Mouse (Mus musculus): ENCODE results near the gene Matk. TPM values are rescaled to one million over a fixed set of nuclear protein-coding genes. Genes with fewer than 3 reads are reported as not detected.
"Not testable (repeated sequence)": the region's sequence is repeated elsewhere in the genome, so short reads cannot be mapped to it uniquely, and the experiment has no call there.

The Matk gene
- total RNA-seq (2022) = under 1 TPM in 2 of 4 experiments, not detected in 2; 0.31 TPM

DNA sequence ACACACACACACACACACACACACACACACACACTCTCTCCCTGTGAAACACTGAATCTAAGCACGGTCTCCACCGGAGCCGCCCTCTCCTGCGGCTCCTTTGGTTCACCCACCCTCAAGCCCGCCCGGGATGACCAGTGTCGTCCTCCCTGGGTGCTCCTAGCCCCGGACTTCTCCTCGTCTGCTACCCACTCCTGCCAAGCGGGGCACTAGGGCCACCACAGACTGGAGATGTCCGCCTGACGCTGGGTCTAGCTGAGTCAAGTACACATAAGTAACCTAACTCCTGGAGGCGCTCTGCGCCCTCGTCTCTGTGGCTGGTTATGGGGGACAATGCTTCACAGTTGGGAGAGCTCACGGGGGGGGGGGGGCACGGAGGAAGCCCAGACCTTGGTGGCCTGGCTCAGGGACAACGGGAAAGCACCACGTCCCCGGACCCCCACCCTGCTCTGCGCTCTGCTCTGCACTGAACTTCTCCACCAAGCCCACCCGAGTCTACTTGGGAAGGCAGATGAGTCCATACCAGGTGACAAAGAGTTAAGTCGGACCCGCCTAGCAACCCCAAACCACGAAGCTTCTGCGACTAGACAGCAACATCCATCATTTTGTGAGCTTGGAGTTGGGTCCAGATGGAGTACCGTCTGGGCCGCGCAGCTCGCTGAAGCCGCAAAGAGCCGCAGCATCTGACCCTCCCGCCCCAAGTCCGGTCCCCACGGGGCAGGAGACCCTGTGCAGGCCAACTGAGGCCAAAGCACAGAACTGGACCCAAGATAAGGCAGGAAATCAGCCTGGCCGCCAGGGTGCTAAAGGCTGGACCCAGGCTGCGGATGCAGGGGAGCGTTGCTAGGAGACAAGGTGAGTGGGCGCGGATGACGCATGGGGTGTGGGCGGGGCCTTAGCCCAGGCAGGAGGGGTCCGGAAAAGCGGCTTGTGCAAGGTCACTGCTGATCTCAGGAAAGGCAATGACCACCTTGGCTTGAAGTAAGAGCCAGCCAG, at the start of gene Matk:
TSS of gene Matk (plus strand) at position 512 of the 996 bp plus-strand sequence.
- no peak for DNase-seq (ENCODE audit: low spot score in 2 of 2)

DNA sequence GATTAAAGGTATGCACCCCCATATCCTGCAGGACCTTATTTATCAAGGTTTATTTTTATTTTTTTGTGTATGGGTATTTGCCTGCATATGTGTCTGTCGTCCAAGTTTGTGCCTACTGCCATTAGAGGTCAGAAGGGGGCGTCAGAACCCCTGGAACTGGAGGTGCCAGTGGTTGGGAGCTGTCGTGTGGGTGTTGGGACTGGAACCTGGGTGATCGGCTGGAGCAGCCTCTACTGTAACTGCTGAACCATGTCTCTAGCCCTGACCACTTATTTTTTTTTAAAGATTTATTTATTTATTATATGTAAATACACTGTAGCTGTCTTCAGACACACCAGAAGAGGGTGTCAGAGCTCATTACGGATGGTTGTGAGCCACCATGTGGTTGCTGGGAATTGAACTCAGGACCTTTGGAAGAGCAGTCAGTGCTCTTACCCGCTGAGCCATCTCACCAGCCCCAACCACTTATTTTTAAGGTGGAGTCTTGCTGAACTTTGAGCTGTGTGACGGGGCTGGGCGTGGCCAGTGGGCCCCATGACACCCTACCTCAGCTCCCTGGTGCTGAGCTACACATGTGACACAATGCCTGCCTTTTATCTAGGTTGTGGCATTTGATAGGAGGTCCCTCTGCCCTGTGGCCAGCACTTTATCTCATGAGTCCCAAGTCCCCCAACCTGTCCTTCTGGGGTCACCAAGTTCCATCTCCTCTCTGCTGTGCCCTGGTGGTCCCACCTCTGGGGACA, 49.6 kb upstream of the Matk start:
- no peak for DNase-seq (ENCODE audit: low spot score in 2 of 2)

DNA sequence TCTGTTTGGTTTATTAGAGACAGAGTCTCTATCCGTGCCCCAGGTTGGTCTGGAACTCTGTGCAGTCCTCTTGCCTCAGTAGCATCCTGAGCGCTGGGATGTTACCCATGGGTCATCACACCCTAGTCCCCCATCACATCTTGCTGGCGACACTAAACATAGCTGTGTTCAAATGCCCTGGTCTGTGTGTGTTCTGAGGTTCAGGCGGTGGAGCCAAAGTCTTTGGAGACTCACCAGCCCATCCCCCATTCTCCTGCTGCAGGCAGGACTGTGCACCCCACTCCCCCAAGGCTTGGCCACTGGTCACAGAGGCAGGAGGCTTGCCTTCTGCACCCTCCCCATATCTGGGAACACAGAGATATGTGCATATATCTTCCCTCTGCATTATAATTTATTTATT, 48.6 kb upstream of the Matk start:
- no peak for DNase-seq (ENCODE audit: low spot score in 2 of 2)

DNA sequence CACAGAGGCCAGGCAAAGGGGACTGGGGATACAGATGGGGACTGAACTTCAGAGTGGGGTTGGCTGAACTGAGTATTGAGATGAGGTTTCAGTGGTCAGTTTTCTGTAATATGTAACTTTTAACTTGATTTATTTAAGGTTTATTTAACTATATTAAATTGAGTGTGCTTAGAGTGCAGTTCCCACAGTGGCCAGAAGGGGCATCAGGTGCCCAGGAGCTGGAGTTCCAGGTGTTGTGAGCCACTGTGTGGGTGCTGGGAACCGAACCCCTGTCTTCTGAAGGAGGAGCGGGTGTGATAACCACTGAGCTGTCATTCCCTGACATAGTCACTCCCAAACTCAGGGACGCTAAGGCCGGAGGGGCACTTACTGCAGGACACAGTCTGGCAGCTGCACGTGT, 42.6 kb upstream of the Matk start:
- no peak for DNase-seq (ENCODE audit: low spot score in 2 of 2)

DNA sequence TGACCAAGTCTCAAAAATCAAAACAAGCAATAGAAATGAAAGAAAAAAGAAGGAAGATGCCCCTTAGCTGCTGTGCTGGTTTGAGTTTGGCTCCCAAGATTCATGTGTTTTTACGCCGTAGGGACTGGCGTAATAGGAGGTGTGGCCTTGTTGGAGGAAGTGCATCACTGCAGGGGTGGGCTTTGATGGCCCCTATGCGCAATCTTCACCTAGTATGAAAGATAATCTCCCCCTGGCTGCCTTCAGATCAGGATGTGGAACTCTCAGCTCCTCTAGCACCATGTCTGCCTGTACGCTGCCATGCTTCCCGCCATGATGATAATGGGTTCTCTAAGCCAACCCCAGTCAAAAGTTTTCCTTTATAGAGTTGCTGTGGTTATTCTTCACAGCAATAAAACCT, 36.5 kb upstream of the Matk start:
- DNase-seq (ENCODE audit: low spot score in 2 of 2) = no peak

DNA sequence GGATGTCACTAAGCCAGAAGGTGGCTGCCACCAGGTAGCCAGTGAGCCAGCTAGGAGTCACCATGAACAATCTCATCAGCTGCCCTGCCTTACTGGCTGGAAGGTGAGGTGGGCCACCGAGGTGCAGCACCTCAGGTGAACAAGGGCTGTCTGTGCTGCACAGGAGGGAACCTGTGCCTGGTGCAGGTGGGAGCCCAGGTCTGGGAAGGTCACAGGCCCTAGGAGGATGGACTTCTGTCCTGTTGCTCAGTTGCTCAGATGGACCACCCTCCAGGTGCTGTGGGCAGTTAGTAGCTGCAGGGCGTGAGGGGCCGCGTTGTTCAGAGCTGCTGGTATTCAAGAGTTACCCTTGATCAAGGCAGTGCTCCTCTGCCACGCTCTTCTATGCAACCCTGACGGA, 35.9 kb upstream of the Matk start:
- no peak for DNase-seq (ENCODE audit: low spot score in 2 of 2)

DNA sequence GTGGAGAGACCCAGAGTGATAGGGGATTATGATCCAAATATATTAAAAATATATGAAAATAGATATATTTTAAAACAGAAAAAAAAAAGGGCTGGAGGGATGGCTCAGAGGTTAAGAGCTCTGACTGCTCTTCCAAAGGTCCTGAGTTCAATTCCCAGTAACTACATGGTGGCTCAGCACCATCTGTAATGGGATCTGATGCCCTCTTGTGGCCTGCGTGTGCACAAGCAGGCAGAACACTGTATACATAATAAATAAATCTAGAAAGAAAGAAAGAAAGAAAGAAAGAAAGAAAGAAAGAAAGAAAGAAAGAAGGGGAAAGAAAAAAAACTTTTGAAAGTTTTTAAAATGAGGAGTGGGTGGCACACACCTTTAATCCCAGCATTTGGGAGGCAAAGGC, 35.5 kb upstream of the Matk start:
- DNase-seq (ENCODE audit: low spot score in 2 of 2) = not testable (repeated sequence)

DNA sequence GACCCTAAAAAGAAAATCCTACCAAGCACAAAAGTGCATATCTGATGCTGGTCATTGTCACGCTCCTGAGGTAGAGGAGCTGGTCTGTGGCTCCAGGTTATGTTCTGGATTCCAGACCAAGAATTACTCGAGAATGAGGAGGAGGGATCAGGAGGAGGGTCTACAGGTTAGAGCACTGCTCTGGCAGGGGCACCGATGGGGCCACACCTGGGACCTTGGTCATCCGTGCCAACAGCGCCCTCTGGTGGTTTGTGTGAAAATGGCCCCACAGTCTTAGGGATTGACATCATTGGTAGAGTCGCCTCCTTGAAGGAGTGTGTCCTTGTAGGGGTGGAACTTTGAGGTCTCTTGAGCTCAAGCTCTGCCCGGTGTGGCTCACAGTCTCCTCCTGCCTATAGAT, 34.8 kb upstream of the Matk start:
- DNase-seq (ENCODE audit: low spot score in 2 of 2) = no peak

DNA sequence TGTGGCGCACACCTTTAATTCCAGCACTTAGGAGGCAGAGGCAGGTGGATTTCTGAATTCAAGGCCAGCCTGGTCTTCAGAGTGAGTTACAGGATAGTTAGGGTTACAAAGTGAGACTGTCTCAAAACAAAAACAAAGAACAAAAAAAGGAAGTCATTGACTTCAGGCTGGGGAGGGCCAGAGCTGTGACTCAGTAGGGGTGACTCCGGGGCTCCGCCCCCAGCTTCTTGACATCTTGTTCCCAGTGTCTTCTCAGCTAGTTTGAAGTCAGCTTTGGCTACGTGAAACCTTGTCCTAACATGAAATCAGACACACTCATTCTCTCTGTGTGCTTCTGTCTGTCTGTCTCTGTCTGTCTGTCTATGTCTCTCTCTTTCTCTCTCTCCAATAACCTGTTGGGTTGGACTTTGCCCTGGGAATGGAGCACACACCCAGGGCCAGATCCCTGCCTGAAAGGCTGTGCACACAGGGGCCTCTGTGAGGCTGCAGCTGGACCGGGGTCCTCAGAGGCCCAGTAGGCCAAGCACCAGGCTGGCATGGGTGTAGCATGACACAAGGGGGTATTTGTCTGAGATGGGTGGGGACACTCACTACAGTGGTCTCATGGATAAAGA, 31.2 kb upstream of the Matk start:
- no peak for DNase-seq (ENCODE audit: low spot score in 2 of 2)

DNA sequence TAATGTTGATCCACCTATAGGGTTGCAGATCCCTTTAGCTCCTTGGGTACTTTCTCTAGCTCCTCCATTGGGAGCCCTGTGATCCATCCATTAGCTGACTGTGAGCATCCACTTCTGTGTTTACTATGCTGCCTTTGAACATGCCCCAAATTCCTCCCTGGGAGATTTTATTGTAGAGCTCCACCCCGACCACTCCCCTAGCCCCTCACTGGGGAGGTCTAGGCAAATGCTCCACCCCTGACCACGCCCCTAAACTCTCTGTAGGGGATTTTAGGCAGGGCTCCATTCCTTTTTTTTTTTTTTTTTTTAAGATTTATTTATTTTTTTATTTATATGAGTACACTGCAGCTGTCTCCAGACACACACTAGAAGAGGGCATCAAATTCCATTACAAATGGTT, 29.0 kb upstream of the Matk start:
- not testable (repeated sequence) for DNase-seq (ENCODE audit: low spot score in 2 of 2)

DNA sequence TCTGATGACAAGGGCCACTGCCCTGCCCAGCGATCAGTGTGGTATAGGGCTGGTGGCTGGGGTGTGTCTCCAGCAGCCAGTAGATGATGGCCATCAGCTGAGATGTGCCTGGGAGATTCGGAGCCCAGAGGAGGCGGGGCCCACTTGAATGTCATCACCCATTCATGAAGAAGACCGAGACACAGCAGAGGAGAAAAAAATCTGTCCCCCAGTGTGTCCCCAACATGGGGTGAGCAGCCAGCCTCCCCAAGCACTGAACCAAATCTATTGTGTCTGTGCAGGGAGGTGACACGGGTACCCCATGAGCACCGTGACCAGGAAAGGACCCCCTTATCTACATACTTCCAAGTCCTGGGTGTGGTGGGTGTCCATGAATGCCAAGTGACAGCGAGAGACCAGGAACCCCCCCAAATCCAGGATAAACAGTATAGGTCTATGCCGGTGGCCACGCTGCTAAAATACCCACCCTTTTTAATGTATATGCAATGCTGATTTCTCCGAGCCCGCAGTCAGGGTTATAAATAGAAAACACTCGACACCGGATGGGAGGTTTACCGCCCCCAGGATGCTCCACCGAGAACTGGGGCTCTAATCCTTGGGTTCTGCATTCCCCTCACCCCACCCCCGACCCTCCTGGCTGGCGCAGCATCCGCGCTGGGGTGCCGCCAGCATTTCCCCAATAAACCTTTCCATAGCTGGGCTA, 22.8 kb upstream of the Matk start:
- DNase-seq (ENCODE audit: low spot score in 2 of 2) = no peak

DNA sequence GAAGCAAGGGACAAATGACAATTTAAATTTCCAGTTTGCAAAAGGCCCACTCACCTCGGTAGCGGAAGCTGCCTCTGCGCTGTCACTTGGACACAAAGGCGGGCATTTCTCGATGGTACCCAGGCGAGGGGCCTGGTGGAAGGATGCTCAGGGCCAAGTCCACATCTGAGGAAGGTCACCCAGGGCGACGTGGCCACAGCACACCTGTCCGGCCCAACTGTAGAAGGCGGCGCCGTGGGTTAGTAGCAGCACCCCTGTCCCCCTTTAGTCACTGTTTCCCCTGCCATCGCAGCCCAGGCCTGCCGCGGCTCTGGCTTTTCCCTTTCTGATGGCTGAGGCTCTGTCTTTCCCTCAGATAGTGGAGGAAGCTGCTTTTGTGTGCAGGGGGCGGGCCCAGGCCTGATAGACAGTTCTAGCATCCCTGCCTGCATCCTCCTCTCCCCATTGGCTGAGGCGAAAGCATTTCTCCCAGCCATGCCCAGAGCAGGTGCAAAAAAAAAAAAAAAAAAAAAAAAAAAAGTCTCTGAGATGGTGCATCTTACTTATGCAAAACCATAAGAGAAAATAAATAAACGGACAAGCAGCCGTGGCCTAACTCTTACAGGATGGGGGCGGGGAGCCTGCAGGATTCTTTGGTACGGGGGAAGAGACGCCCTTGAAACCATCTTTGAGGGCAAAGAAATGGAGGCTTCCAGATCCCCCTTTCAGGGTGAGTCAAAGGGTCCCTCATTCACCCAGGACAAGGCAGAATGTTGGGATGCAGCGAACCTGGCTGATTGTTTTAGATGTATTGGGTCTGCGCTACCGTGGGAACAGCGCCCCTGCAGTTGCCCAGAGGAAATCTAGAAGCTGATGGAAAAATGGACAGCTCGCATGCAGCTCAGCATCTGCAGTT, 22.1 kb upstream of the Matk start, which contains the start of gene Atcay:
TSS of gene Atcay (minus strand) at position 396 of the 895 bp plus-strand sequence.
- no peak for DNase-seq (ENCODE audit: low spot score in 2 of 2)

DNA sequence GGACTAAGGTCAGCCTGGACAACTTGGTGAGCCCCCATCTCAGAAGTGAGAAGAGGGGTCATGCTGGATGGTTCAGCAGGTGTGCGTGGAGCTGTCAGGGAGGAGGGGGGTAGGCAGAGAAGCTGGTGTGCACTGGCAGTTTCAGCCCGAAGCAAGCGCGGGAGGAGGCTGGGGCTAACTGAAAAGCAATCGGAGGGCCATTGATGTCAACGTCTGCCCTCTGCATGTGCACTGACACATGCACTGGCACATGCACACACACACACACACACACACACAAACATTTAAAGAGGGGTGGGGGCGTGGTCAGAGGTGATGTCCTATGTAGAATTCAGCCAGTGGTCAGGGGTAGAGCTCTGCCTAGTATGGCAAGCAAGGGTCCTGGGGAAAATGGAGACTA, 21.3 kb upstream of the Matk start:
- DNase-seq (ENCODE audit: low spot score in 2 of 2) = no peak

DNA sequence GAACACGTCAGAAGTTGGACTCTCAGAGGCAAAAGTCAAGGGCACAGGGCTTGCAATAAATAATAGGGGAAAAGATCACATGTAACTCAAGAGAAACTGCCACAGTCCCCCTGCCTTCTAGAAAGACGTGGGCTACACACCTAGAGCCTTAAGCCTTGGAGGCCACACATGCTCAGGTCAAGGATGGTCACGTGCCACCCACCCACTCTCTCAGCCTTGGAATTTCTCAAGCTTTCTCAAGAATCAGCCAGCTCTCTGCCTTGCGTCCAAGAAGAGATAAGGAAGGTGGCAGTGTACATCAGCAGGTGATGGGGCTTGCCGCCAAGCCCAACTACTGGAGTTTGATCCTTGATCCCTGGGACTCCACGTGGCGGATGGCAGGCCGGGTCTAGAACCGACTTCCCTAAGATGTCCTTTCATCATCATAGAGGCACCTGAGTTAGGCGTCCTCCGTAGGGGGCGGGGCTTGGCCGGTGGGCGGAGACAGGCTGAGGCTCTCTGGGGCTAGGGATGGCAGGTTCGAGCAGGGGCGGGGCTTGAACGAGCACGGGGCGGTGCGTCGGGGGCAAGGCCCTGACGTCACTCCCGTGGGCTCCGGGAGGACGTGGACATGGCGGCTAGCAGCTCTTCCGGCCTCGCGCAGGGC, 20.0 kb upstream of the Matk start, which contains the start of gene Zfr2:
TSS of gene Zfr2 (plus strand) at position 576 of the 646 bp plus-strand sequence.
- peak; percentile 82 to 85 for DNase-seq (ENCODE audit: low spot score in 2 of 2)

DNA sequence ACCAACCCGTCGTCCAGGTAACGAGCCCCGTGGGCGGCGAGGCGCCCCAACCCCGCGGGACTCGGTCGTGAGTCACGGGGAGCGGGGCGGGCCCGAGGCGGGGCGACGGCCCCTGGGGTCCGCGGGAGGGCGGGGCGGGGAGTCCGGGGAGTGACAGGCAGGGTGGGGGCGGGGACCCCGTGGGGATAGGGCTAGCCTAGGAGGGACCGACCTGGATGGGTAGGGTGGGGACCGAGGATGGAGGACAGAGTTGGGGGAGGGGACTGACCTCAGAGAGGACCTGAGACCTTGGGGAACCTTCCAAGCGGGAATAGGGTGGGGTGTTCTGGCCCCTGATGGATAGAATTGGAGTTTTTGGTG, 19.5 kb upstream of the Matk start:
- no peak for DNase-seq (ENCODE audit: low spot score in 2 of 2)

DNA sequence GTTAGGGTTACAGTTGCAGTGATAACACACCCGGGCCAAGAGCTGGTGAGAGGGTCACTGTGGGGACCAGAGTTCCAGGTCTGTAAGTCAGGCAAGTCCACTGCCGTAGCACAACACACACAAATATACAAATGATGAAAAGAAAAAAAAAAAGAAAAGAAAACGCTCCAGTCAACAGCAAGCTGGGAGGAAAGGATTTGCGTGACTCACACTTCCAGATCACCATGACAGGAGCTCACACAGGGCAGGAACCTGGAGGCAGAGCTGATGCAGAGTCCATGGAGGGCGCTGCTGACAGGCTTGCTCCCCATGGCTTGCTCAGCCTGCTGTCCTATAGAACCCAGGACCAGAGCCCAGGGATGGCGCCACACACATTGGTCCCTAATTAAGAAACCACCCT, 18.5 kb upstream of the Matk start:
- DNase-seq (ENCODE audit: low spot score in 2 of 2) = no peak

DNA sequence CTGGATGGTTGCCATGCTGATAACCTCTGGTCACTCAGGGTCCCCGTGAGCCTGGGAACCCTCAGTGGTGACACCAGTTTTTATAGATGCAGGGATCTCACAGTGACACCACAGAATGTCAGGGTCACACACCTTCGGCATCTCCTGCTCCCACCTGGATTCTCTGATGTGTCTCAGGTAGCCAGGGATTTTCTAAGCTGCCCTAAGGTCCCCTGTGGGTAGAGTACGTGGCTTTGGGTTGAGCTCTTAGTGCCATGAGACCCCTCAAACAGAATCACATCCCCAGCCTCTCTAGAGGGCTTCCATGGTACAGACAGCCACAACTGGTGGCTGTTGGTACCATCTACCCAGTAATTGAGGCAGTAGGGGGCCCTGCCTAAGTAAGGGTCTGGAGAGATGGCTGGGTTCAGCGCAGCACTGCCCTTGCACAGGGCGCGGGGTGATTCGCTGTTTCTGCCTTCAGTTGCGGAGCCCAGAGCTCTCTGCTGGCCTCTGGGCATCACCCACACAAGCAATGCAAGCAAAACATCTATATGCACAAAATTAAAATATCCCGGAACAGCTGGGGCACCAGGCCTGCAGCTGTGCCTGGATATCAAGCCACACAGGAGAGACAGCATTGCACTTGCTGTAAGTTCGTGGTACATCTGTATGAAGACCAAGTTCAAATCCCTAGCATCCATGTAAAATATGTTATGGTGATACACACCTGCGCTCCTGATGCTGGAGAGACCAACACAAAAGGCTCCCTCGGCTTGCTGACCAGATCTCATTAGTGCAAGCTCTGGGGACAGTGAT, 16.1 kb upstream of the Matk start:
- no peak for DNase-seq (ENCODE audit: low spot score in 2 of 2)

DNA sequence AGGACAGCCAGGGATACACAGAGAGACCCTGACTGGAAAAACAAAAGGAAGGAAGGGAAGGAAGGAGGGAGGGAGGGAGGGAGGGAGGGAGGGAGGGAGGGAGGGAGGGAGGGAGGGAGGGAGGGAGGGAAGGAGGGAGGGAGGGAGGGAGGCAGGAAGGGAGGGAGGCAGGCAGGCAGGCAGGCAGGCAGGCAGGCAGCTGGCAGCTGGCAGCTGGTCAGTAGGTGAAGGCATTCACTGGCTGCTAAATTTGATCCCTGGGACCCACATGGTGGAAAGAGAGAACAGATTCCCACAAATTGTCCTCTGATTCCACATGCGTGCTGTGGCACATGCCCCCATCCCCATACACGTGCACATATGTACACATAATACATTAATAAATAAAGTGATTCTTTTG, 14.1 kb upstream of the Matk start:
- DNase-seq (ENCODE audit: low spot score in 2 of 2) = no peak

DNA sequence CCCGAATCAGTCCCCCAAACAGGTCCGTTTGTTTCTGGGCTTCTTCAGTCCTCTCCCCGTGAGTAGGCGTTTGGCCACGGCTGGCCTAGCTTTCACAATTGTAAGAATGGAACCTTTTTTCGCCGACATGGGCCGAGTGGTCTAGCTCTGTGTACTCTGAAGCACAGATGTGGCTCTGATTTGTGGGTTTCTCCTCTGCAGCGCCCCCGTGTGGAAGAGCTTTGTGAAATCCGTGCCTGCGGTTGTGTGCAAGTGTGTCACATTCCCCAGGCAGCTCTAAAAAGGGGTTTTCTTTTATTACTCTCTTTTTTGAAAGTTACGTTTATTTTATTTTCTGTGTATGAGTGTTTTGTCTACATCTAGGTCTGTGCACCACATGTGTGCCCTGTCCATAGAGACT, 11.9 kb upstream of the Matk start:
- DNase-seq (ENCODE audit: low spot score in 2 of 2) = no peak

All from gastrocnemius, adult 8-10 months (tissue).